Mouse (Mus musculus): ENCODE measurements around the gene Msi1. TPM values are rescaled to one million over a fixed set of nuclear protein-coding genes. Genes with fewer than 3 reads are reported as not detected.

The Msi1 gene
- not detected for total RNA-seq (2023)

DNA sequence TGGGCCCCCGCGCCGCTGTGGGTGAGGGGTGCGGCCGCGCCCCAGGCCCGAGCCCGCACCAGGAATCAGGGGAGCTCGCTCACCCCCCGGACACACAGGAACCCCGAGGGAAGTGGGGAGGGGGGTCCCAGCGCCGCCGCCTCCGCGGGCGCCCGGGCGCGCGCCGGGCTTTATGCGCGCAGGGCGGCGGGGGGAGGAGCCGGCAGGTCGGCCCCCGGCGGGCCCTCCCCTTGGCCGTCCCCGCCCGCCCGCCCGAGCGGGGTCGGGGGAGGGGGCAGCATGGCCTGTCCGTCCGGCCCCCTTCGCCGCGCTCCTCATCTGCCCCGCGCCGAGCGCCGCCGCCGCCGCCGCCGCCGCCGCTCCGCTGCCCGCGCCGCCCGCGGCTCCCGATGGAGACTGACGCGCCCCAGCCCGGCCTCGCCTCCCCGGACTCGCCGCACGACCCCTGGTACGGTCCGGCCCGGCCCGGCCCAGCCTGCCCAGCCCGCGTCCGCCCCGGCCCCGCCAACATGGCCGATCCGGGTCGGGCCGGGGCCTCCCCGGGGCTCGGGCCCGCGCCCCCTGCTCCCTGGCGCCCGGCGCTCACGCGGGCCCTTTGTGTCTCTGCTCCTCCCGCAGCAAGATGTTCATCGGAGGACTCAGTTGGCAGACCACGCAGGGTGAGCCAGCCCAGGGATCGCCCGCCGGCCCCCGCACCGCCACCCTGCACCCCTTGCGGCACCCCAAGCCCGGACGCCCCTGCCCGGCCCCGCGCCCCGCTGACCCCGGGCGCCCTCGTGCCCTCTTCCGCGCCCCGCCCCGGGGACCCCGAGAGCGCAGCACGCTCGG is at the start of gene Msi1:
TSS of gene Msi1 (plus strand) at position 241 of the 828 bp plus-strand sequence.

DNA sequence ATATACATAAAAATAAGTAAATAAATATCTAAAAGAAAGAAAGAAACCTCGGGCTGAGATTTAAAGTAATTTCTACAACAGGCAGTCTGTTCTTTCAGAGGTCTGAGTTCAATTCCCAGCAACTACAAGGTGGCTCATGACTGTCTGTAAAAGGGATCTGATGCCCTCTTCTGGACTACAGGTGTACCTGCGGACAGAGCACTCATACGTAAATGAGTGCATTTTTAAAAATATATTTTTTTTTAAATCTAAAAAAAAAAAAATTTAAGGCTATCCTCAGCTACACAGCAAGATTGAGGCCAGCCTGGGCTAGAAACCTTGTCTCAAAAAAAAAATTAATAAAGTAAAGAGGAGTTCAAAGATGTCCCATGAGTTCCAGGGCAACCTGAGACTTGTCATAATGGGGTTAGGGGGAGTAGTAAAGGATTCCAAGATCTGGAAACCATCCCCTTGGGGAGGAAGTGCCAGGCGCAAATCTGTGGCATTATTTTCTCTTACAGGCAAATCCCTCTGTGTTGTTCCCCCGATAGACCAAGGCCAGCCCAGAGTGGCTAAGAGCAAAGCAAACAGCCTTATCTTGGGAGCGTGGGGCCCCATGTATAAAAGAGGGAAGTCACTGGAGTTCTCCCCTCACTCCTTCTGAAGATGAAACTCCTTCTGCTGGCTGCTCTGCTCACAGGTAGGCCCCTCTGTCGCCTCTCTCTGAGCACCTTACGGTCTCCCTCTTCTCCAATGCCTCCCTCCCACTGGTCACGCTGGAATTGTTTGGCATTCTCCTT is 36.4 kb downstream of the Msi1 start, which contains the start of gene Pla2g1b:
TSS of gene Pla2g1b (plus strand) at position 621 of the 779 bp plus-strand sequence.

GRCm38 (mm10) chr5:115483947-115484920 is 54.8 kb downstream of the Msi1 start, which contains the start of gene Sirt4:
Sirt4 (minus strand) TSS chr5:115484725.

Other genes starting within 250 kb of the Msi1 start
- not detected for gene Cabp1, start 235.2 kb upstream of the Msi1 start, total RNA-seq (2023)
- 10 to 100 TPM; 13.0 to 13.5 TPM for gene Pop5, start 193.8 kb upstream of the Msi1 start, total RNA-seq (2023)
- gene Rnf10, start 156.7 kb upstream of the Msi1 start, total RNA-seq (2023): 100 to 1,000 TPM; 192 to 202 TPM
- 10 to 100 TPM; 10.7 to 11.2 TPM for gene Coq5, start 149.9 kb upstream of the Msi1 start, total RNA-seq (2023)
- 100 to 1,000 TPM; 186 to 218 TPM for gene Dynll1, start 128.6 kb upstream of the Msi1 start, total RNA-seq (2023)
- 10 to 100 TPM; 57.3 to 62.5 TPM for gene Srsf9, start 102.4 kb upstream of the Msi1 start, total RNA-seq (2023)
- 10 to 100 TPM in 1 of 2 experiments, 1 to 10 TPM in 1; 5.9 to 11.5 TPM for gene Gatc, start 88.4 kb upstream of the Msi1 start, total RNA-seq (2023)
- gene Triap1, start 88.4 kb upstream of the Msi1 start, total RNA-seq (2023): 10 to 100 TPM; 15.2 to 17.1 TPM
- gene Cox6a1, start 80.6 kb upstream of the Msi1 start, total RNA-seq (2023): 100 to 1,000 TPM; 239 to 273 TPM
- gene Pla2g1b, start 36.7 kb downstream of the Msi1 start, total RNA-seq (2023): not detected
- 1 to 10 TPM; 3.0 to 5.4 TPM for gene Sirt4, start 55.1 kb downstream of the Msi1 start, total RNA-seq (2023)
- 100 to 1,000 TPM; 402 to 404 TPM for gene Pxn, start 77.1 kb downstream of the Msi1 start, total RNA-seq (2023)
- 100 to 1,000 TPM; 686 to 781 TPM for gene Rplp0, start 129.9 kb downstream of the Msi1 start, total RNA-seq (2023)
- gene Gcn1l1, start 135.7 kb downstream of the Msi1 start, total RNA-seq (2023): 10 to 100 TPM; 26.8 to 29.8 TPM
- 10 to 100 TPM; 60.7 to 61.7 TPM for gene Rab35, start 202.3 kb downstream of the Msi1 start, total RNA-seq (2023)